Mouse (Mus musculus): ENCODE measurements at regions not wholly inside any gene's neighbourhood (a gene's known extent, or its start where the extent isn't known, plus 50 kb on each side); places are given as distances from the start of the nearest gene placed in this dataset.

GRCm38 (mm10) chr8:101697948-101698347 is 1087.5 kb downstream of the Cdh11 start:
- 27% methylated on average over 1 of the region's 1 CpGs for WGBS
- no peaks in the 10 kb centered on the region for H3K4me1 ChIP-seq (ENCODE audit: control insufficient read depth, insufficient read depth, low read length)
- no peaks in the 10 kb centered on the region for H3K36me3 ChIP-seq (ENCODE audit: control insufficient read depth, insufficient read depth, low read length)
- H3K4me2 ChIP-seq (ENCODE audit: low read depth, low read length): no peak overlapping the region
- DNase-seq (ENCODE audit: low spot score) (no peak), ATAC-seq (ENCODE audit: low read depth) (no peak)
- H3K27me3 ChIP-seq (replicated peaks; ENCODE audit: control insufficient read depth, insufficient read depth, low read length): no peaks in the 10 kb centered on the region
- H3K27ac ChIP-seq (replicated peaks; ENCODE audit: low read depth, low read length): no peak overlapping the region
- H3K9me3 ChIP-seq (ENCODE audit: control insufficient read depth, low read length): no peaks in the 10 kb centered on the region
- H3K4me3 ChIP-seq (ENCODE audit: low read depth, low read length): no peak overlapping the region
- H3K9ac ChIP-seq (ENCODE audit: low read depth, low read length): no peak overlapping the region

GRCm38 (mm10) chr8:101690901-101691300 is 1094.5 kb downstream of the Cdh11 start:
- DNase-seq (ENCODE audit: low spot score): no peak
- no peak overlapping the region for H3K9ac ChIP-seq (ENCODE audit: low read depth, low read length)
- H3K27ac ChIP-seq (replicated peaks; ENCODE audit: low read depth, low read length): no peak overlapping the region
- no peak overlapping the region for H3K4me2 ChIP-seq (ENCODE audit: low read depth, low read length)
- 69% methylated on average over 1 of the region's 1 CpGs for WGBS
- H3K27me3 ChIP-seq (replicated peaks; ENCODE audit: control insufficient read depth, insufficient read depth, low read length): no peaks in the 10 kb centered on the region
- no peaks in the 10 kb centered on the region for H3K36me3 ChIP-seq (ENCODE audit: control insufficient read depth, insufficient read depth, low read length)
- H3K4me1 ChIP-seq (ENCODE audit: control insufficient read depth, insufficient read depth, low read length): no peaks in the 10 kb centered on the region
- ATAC-seq (ENCODE audit: low read depth): no peak
- no peak overlapping the region for H3K4me3 ChIP-seq (ENCODE audit: low read depth, low read length)
- no peaks in the 10 kb centered on the region for H3K9me3 ChIP-seq (ENCODE audit: control insufficient read depth, low read length)

- Histone ChIP-seq H3K27me3 (replicated peaks; ENCODE audit: control insufficient read depth, insufficient read depth, low read length) (no peaks in the 10 kb centered on the region), H3K9ac (ENCODE audit: low read depth, low read length) (no peak overlapping the region), H3K4me3 (ENCODE audit: low read depth, low read length) (no peak overlapping the region), H3K27ac (replicated peaks; ENCODE audit: low read depth, low read length) (no peak overlapping the region), H3K4me2 (ENCODE audit: low read depth, low read length) (no peak overlapping the region), H3K9me3 (ENCODE audit: control insufficient read depth, low read length) (no peaks in the 10 kb centered on the region), H3K4me1 (ENCODE audit: control insufficient read depth, insufficient read depth, low read length) (no peaks in the 10 kb centered on the region), H3K36me3 (ENCODE audit: control insufficient read depth, insufficient read depth, low read length) (no peaks in the 10 kb centered on the region)
- ATAC-seq (ENCODE audit: low read depth): no peak
- WGBS: 51% methylated on average over 2 of the region's 2 CpGs
- no peak for DNase-seq (ENCODE audit: low spot score)
Measured at GRCm38 (mm10) chr8:101668921-101669320, 1116.5 kb downstream of the Cdh11 start.

GRCm38 (mm10) chr8:101662874-101663273 is 1122.6 kb downstream of the Cdh11 start:
- DNase-seq (ENCODE audit: low spot score) (no peak), ATAC-seq (ENCODE audit: low read depth) (no peak)
- H3K27me3 ChIP-seq (replicated peaks; ENCODE audit: control insufficient read depth, insufficient read depth, low read length): no peaks in the 10 kb centered on the region
- no peak overlapping the region for H3K4me2 ChIP-seq (ENCODE audit: low read depth, low read length)
- no peaks in the 10 kb centered on the region for H3K4me1 ChIP-seq (ENCODE audit: control insufficient read depth, insufficient read depth, low read length)
- WGBS: 69% methylated on average over 2 of the region's 2 CpGs
- H3K27ac ChIP-seq (replicated peaks; ENCODE audit: low read depth, low read length): no peak overlapping the region
- H3K4me3 ChIP-seq (ENCODE audit: low read depth, low read length): no peak overlapping the region
- no peaks in the 10 kb centered on the region for H3K9me3 ChIP-seq (ENCODE audit: control insufficient read depth, low read length)
- H3K36me3 ChIP-seq (ENCODE audit: control insufficient read depth, insufficient read depth, low read length): no peaks in the 10 kb centered on the region
- H3K9ac ChIP-seq (ENCODE audit: low read depth, low read length): no peak overlapping the region

GRCm38 (mm10) chr8:101655292-101655691 is 1130.2 kb downstream of the Cdh11 start:
- H3K36me3 ChIP-seq (ENCODE audit: control insufficient read depth, insufficient read depth, low read length): no peaks in the 10 kb centered on the region
- no peaks in the 10 kb centered on the region for H3K9me3 ChIP-seq (ENCODE audit: control insufficient read depth, low read length)
- no peak for ATAC-seq (ENCODE audit: low read depth)
- H3K4me3 ChIP-seq (ENCODE audit: low read depth, low read length): no peak overlapping the region
- no peak overlapping the region for H3K4me2 ChIP-seq (ENCODE audit: low read depth, low read length)
- no peaks in the 10 kb centered on the region for H3K4me1 ChIP-seq (ENCODE audit: control insufficient read depth, insufficient read depth, low read length)
- DNase-seq (ENCODE audit: low spot score): no peak
- WGBS: 64% methylated on average over 2 of the region's 2 CpGs
- no peak overlapping the region for H3K27ac ChIP-seq (replicated peaks; ENCODE audit: low read depth, low read length)
- H3K27me3 ChIP-seq (replicated peaks; ENCODE audit: control insufficient read depth, insufficient read depth, low read length): no peaks in the 10 kb centered on the region
- H3K9ac ChIP-seq (ENCODE audit: low read depth, low read length): no peak overlapping the region

- DNase-seq (ENCODE audit: low spot score) (peak; percentile 67), ATAC-seq (ENCODE audit: low read depth) (no peak)
- no peak overlapping the region for H3K4me2 ChIP-seq (ENCODE audit: low read depth, low read length)
- WGBS: 30% methylated on average over 1 of the region's 1 CpGs
- H3K27me3 ChIP-seq (replicated peaks; ENCODE audit: control insufficient read depth, insufficient read depth, low read length): no peaks in the 10 kb centered on the region
- no peak overlapping the region for H3K4me3 ChIP-seq (ENCODE audit: low read depth, low read length)
- H3K27ac ChIP-seq (replicated peaks; ENCODE audit: low read depth, low read length): no peak overlapping the region
- H3K36me3 ChIP-seq (ENCODE audit: control insufficient read depth, insufficient read depth, low read length): no peaks in the 10 kb centered on the region
- H3K9ac ChIP-seq (ENCODE audit: low read depth, low read length): no peak overlapping the region
- no peaks in the 10 kb centered on the region for H3K4me1 ChIP-seq (ENCODE audit: control insufficient read depth, insufficient read depth, low read length)
- no peaks in the 10 kb centered on the region for H3K9me3 ChIP-seq (ENCODE audit: control insufficient read depth, low read length)
Measured at GRCm38 (mm10) chr8:101628816-101629215, 1156.6 kb downstream of the Cdh11 start.

- Histone ChIP-seq H3K27ac (replicated peaks; ENCODE audit: low read depth, low read length) (no peak overlapping the region), H3K4me2 (ENCODE audit: low read depth, low read length) (no peak overlapping the region), H3K9ac (ENCODE audit: low read depth, low read length) (no peak overlapping the region), H3K4me1 (ENCODE audit: control insufficient read depth, insufficient read depth, low read length) (no peaks in the 10 kb centered on the region), H3K4me3 (ENCODE audit: low read depth, low read length) (no peak overlapping the region), H3K27me3 (replicated peaks; ENCODE audit: control insufficient read depth, insufficient read depth, low read length) (no peaks in the 10 kb centered on the region), H3K9me3 (ENCODE audit: control insufficient read depth, low read length) (no peaks in the 10 kb centered on the region), H3K36me3 (ENCODE audit: control insufficient read depth, insufficient read depth, low read length) (no peaks in the 10 kb centered on the region)
- DNase-seq (ENCODE audit: low spot score): no peak
- no peak for ATAC-seq (ENCODE audit: low read depth)
- 73% methylated on average over 1 of the region's 1 CpGs for WGBS
Measured at GRCm38 (mm10) chr8:101621941-101622340, 1163.5 kb downstream of the Cdh11 start.

GRCm38 (mm10) chr8:101591115-101591514 is 1194.3 kb downstream of the Cdh11 start:
- Histone ChIP-seq H3K27ac (replicated peaks; ENCODE audit: low read depth, low read length) (no peak overlapping the region), H3K9me3 (ENCODE audit: control insufficient read depth, low read length) (no peaks in the 10 kb centered on the region), H3K36me3 (ENCODE audit: control insufficient read depth, insufficient read depth, low read length) (no peaks in the 10 kb centered on the region), H3K9ac (ENCODE audit: low read depth, low read length) (no peak overlapping the region), H3K27me3 (replicated peaks; ENCODE audit: control insufficient read depth, insufficient read depth, low read length) (no peaks in the 10 kb centered on the region), H3K4me2 (ENCODE audit: low read depth, low read length) (no peak overlapping the region), H3K4me3 (ENCODE audit: low read depth, low read length) (no peak overlapping the region), H3K4me1 (ENCODE audit: control insufficient read depth, insufficient read depth, low read length) (no peaks in the 10 kb centered on the region)
- DNase-seq (ENCODE audit: low spot score): no peak
- no peak for ATAC-seq (ENCODE audit: low read depth)

- Histone ChIP-seq H3K9me3 (ENCODE audit: control insufficient read depth, low read length) (no peaks in the 10 kb centered on the region), H3K4me2 (ENCODE audit: low read depth, low read length) (no peak overlapping the region), H3K36me3 (ENCODE audit: control insufficient read depth, insufficient read depth, low read length) (no peaks in the 10 kb centered on the region), H3K27me3 (replicated peaks; ENCODE audit: control insufficient read depth, insufficient read depth, low read length) (no peaks in the 10 kb centered on the region), H3K27ac (replicated peaks; ENCODE audit: low read depth, low read length) (no peak overlapping the region), H3K4me3 (ENCODE audit: low read depth, low read length) (no peak overlapping the region), H3K9ac (ENCODE audit: low read depth, low read length) (no peak overlapping the region), H3K4me1 (ENCODE audit: control insufficient read depth, insufficient read depth, low read length) (no peaks in the 10 kb centered on the region)
- ATAC-seq (ENCODE audit: low read depth) (no peak), DNase-seq (ENCODE audit: low spot score) (no peak)
- 77% methylated on average over 3 of the region's 3 CpGs for WGBS
Measured at GRCm38 (mm10) chr8:101590639-101591038, 1194.8 kb downstream of the Cdh11 start.
